Comparison of ENCODE assay signal across 16 mouse cellular contexts in the genomic region with DNA sequence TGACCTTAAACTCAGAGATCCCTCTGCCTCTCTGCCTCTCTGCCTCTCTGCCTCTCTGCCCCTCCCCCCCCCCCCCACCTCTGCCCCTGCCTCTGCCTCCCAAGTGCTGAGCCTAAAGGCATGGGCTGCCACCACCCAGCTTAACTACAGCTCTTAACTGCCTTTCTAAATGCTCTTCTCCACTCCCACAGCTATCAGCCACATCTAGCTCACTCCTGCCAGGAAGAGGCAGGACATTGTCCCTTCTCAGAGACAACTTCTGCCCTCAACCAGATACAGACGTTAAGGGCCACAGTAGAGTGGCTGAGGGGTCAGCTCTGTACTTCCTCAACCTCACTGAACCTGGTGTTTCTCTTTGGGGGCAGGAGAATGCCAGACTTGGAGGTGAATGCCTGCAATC. TPM values are rescaled to one million over a fixed set of nuclear protein-coding genes. Genes with fewer than 3 reads are reported as not detected.
A peak's percentile ranks its signal among the peaks of the same experiment; 100 is the strongest.
DNase-seq lines count a peak whose midpoint lies in the region; ATAC-seq and TF ChIP-seq lines count a peak whose summit lies in the region.
"Had no signal": no experiment of that assay in that cellular context is flagged by ENCODE, and none has a peak within 500 bp of the region (broad histone marks: within the 10 kb centered on the region; RNA-seq: fewer than 3 reads in every experiment).

No protein-coding gene starts in this region.

- H3K27me3 ChIP-seq in kidney, adult 2 months (replicated peaks; ENCODE audit: control insufficient read depth, insufficient read depth, low read length) = no peaks in the 10 kb centered on the region
- no peaks in the 10 kb centered on the region for H3K27me3 ChIP-seq in intestine, embryonic 16.5 days (replicated peaks; ENCODE audit: control insufficient read depth, insufficient read depth, low read length)
- H3K27me3 ChIP-seq in stomach, embryonic 16.5 days (ENCODE audit: control insufficient read depth, insufficient read depth, low read length) = no peaks in the 10 kb centered on the region
- H3K27me3 ChIP-seq in forebrain, embryonic 12.5 days = no peaks in the 10 kb centered on the region; the same call in 1 of the 2 replicates
- H3K27me3 ChIP-seq: forebrain, embryonic 15.5 days; lung, embryonic 15.5 days had no signal

- H3K4me2 ChIP-seq in intestine, embryonic 16.5 days (ENCODE audit: low read depth, low read length) = peak overlapping the region; percentile 42
- no peak overlapping the region; the same call in 1 of the 2 replicates for H3K4me2 ChIP-seq in stomach, embryonic 16.5 days (ENCODE audit: low read depth, low read length)
- no peak overlapping the region for H3K4me2 ChIP-seq in forebrain, embryonic 12.5 days
- H3K4me2 ChIP-seq: forebrain, embryonic 15.5 days; lung, embryonic 15.5 days; midbrain, embryonic 11.5 days had no signal

- no peaks in the 10 kb centered on the region for H3K9me3 ChIP-seq in intestine, embryonic 16.5 days (ENCODE audit: control insufficient read depth, low read length)
- H3K9me3 ChIP-seq in stomach, embryonic 16.5 days (replicated peaks; ENCODE audit: control insufficient read depth, low read length) = no peaks in the 10 kb centered on the region
- H3K9me3 ChIP-seq in forebrain, embryonic 12.5 days = no peaks in the 10 kb centered on the region
- H3K9me3 ChIP-seq: forebrain, embryonic 15.5 days; lung, embryonic 15.5 days had no signal

- ATAC-seq in intestine, embryonic 16.5 days = peak; percentile 10
- ATAC-seq in stomach, embryonic 16.5 days (ENCODE audit: insufficient read depth, low FRiP score) = no peak
- ATAC-seq in forebrain, embryonic 12.5 days (ENCODE audit: low FRiP score) = no peak
- ATAC-seq: forebrain, embryonic 15.5 days; hindbrain, embryonic 16.5 days had no signal

- peaks cover 3% of the 10 kb centered on the region; the same call in 1 of the 2 replicates for H3K4me1 ChIP-seq in kidney, adult 2 months (ENCODE audit: control insufficient read depth, insufficient read depth, low read length)
- peaks cover 19% of the 10 kb centered on the region for H3K4me1 ChIP-seq in intestine, embryonic 16.5 days (ENCODE audit: control insufficient read depth, insufficient read depth, low read length)
- peaks cover 7% of the 10 kb centered on the region for H3K4me1 ChIP-seq in stomach, embryonic 16.5 days (ENCODE audit: control insufficient read depth, insufficient read depth, low read length)
- no peaks in the 10 kb centered on the region for H3K4me1 ChIP-seq in forebrain, embryonic 12.5 days
- H3K4me1 ChIP-seq: lung, embryonic 15.5 days had no signal

- peak overlapping the region; percentile 58 for H3K27ac ChIP-seq in kidney, adult 2 months (ENCODE audit: insufficient read depth, low read depth, low read length)
- peak overlapping the region; percentile 89 for H3K27ac ChIP-seq in intestine, embryonic 16.5 days (ENCODE audit: low read length)
- peak overlapping the region; percentile 71; the same call in 1 of the 2 replicates for H3K27ac ChIP-seq in stomach, embryonic 16.5 days (ENCODE audit: low read length)
- no peak overlapping the region for H3K27ac ChIP-seq in forebrain, embryonic 12.5 days
- H3K27ac ChIP-seq: forebrain, embryonic 15.5 days; left cerebral cortex, adult 2 months; lung, embryonic 15.5 days; macrophage had no signal

- TF ChIP-seq POLR2A in kidney, adult 2 months (IDR thresholded peaks at IDR 0.05; ENCODE audit: low read depth, low read length) = no peak

- intact Hi-C loops in gastrocnemius, postnatal 36 days (cut with DNase I) = loop anchor here (10.0 kb wide), 1 partner anchor 374 kb away; the partner anchor contains the start of gene Ahcyl1

- H3K4me3 ChIP-seq in kidney, adult 2 months (ENCODE audit: insufficient read depth, low read depth, low read length) = 0 out of 2 replicates have a peak overlapping the region, but pooled peaks have one; percentile 5
- peak overlapping the region; percentile 15 for H3K4me3 ChIP-seq in intestine, embryonic 16.5 days (ENCODE audit: low read length)
- no peak overlapping the region for H3K4me3 ChIP-seq in stomach, embryonic 16.5 days (replicated peaks; ENCODE audit: low read length)
- H3K4me3 ChIP-seq in forebrain, embryonic 12.5 days (replicated peaks) = no peak overlapping the region
- H3K4me3 ChIP-seq: erythroblast, embryonic 14.5 days; forebrain, embryonic 15.5 days; left cerebral cortex, adult 2 months; lung, embryonic 15.5 days had no signal

- peak; percentile 23 for DNase-seq in kidney, adult 2 months
- DNase-seq in kidney, postnatal 25 days = no peak
- peak; percentile 45 for DNase-seq in ZHBTc4 (ENCODE audit: low read depth, low spot score)
- no peak for DNase-seq in gastrocnemius, postnatal 36 days
- DNase-seq: cerebellum, adult 11 months; thymus, adult 2 months had no signal

- WGBS in kidney, adult 2 months = 10% methylated on average over 1 of the region's 1 CpGs
- WGBS in intestine, embryonic 16.5 days = 13% methylated on average over 1 of the region's 1 CpGs
- WGBS in stomach, embryonic 16.5 days = 21% methylated on average over 1 of the region's 1 CpGs
- WGBS in forebrain, embryonic 12.5 days = 50% methylated on average over 1 of the region's 1 CpGs

- peak overlapping the region; percentile 57; the same call in 1 of the 2 replicates for H3K9ac ChIP-seq in intestine, embryonic 16.5 days (ENCODE audit: low read depth, low read length)
- peak overlapping the region; percentile 26; the same call in 1 of the 2 replicates for H3K9ac ChIP-seq in stomach, embryonic 16.5 days (ENCODE audit: low read length)
- H3K9ac ChIP-seq in forebrain, embryonic 12.5 days = no peak overlapping the region
- H3K9ac ChIP-seq: forebrain, embryonic 15.5 days; lung, embryonic 15.5 days had no signal

- TF ChIP-seq CTCF in kidney, adult 2 months (conservative IDR thresholded peaks at IDR 0.05; ENCODE audit: insufficient read depth, insufficient read length, low read depth, low read length) = no peak

- H3K36me3 ChIP-seq in kidney, adult 2 months (ENCODE audit: control insufficient read depth, insufficient read depth, low read length) = no peaks in the 10 kb centered on the region
- H3K36me3 ChIP-seq in intestine, embryonic 16.5 days (ENCODE audit: control insufficient read depth, insufficient read depth, low read length) = 0 out of 2 replicates have a peak, but pooled peaks cover under 1% of the 10 kb centered on the region
- no peaks in the 10 kb centered on the region for H3K36me3 ChIP-seq in stomach, embryonic 16.5 days (ENCODE audit: control insufficient read depth, insufficient read depth, low read length)
- H3K36me3 ChIP-seq in forebrain, embryonic 12.5 days (replicated peaks) = 0 out of 2 replicates have a peak, but pooled peaks cover 2% of the 10 kb centered on the region
- H3K36me3 ChIP-seq: forebrain, embryonic 15.5 days; lung, embryonic 15.5 days had no signal

RNA-seq across cellular contexts. Expression of gene Ampd2, which starts 17.6 kb away (rescaled TPM):
- 59.0 and 86.6 TPM in 2 replicates for polyA plus RNA-seq in kidney, adult 2 months (2012; rRNA removed)
- 46.9 and 48.9 TPM in 2 replicates for polyA plus RNA-seq in intestine, embryonic 16.5 days (2015; fragmentation: Nextera tagmentation; extraction: Ambion mirVana)
- polyA plus RNA-seq in stomach, embryonic 16.5 days (2015; fragmentation: Nextera tagmentation; extraction: Ambion mirVana) = 49.8 and 51.9 TPM in 2 replicates
- total RNA-seq in gastrocnemius, postnatal 36 days (2021) = 1 to 10 TPM; 3.8 TPM
- polyA plus RNA-seq in forebrain, embryonic 12.5 days (2016; fragmentation: Nextera tagmentation; extraction: Ambion mirVana) = 47.3 and 50.5 TPM in 2 replicates

RNA-seq across cellular contexts. Expression of gene Gnat2, which starts 23.8 kb away (rescaled TPM):
- polyA plus RNA-seq in kidney, adult 2 months (2012; rRNA removed) = 0.61 TPM in 2 replicates
- polyA plus RNA-seq in intestine, embryonic 16.5 days (2015; fragmentation: Nextera tagmentation; extraction: Ambion mirVana) = 1.9 and 2.7 TPM in 2 replicates
- polyA plus RNA-seq in stomach, embryonic 16.5 days (2015; fragmentation: Nextera tagmentation; extraction: Ambion mirVana) = 1.3 TPM in 2 replicates
- under 1 TPM; 0.25 to 0.28 TPM for total RNA-seq in gastrocnemius, postnatal 36 days (2021)
- 0.44 and 0.86 TPM in 2 replicates for polyA plus RNA-seq in forebrain, embryonic 12.5 days (2016; fragmentation: Nextera tagmentation; extraction: Ambion mirVana)
- total RNA-seq: left cerebral cortex, adult 2 months had no signal
- polyA plus RNA-seq: macrophage had no signal

RNA-seq across cellular contexts. Expression of gene Gstm4, which starts 24.1 kb away (rescaled TPM):
- polyA plus RNA-seq in kidney, adult 2 months (2012; rRNA removed) = 23.4 and 23.9 TPM in 2 replicates
- polyA plus RNA-seq in intestine, embryonic 16.5 days (2015; fragmentation: Nextera tagmentation; extraction: Ambion mirVana) = 47.9 and 49.2 TPM in 2 replicates
- polyA plus RNA-seq in stomach, embryonic 16.5 days (2015; fragmentation: Nextera tagmentation; extraction: Ambion mirVana) = 26.5 and 29.6 TPM in 2 replicates
- 10 to 100 TPM; 11.3 to 13.5 TPM for total RNA-seq in gastrocnemius, postnatal 36 days (2021)
- polyA plus RNA-seq in forebrain, embryonic 12.5 days (2016; fragmentation: Nextera tagmentation; extraction: Ambion mirVana) = 11.3 and 12.2 TPM in 2 replicates

RNA-seq across cellular contexts. Expression of gene Gstm1, which starts 51.1 kb away (rescaled TPM):
- 1,515 and 1,697 TPM in 2 replicates for polyA plus RNA-seq in kidney, adult 2 months (2012; rRNA removed)
- polyA plus RNA-seq in intestine, embryonic 16.5 days (2015; fragmentation: Nextera tagmentation; extraction: Ambion mirVana) = 327 and 376 TPM in 2 replicates
- polyA plus RNA-seq in stomach, embryonic 16.5 days (2015; fragmentation: Nextera tagmentation; extraction: Ambion mirVana) = 513 and 679 TPM in 2 replicates
- 100 to 1,000 TPM; 138 to 202 TPM for total RNA-seq in gastrocnemius, postnatal 36 days (2021)
- 23.7 and 29.7 TPM in 2 replicates for polyA plus RNA-seq in forebrain, embryonic 12.5 days (2016; fragmentation: Nextera tagmentation; extraction: Ambion mirVana)

Comparison
In these comparisons a context has a peak if more than half of its experiments do, and no peak if none do; other contexts are left out.
1. DNase-seq: peak in kidney, adult 2 months (single experiment) and ZHBTc4 (single experiment); none in kidney, postnatal 25 days (0 of 2) and gastrocnemius, postnatal 36 days (0 of 2).
2. H3K4me3 ChIP-seq: peak in kidney, adult 2 months (single experiment) and intestine, embryonic 16.5 days (single experiment); none in stomach, embryonic 16.5 days (single experiment) and forebrain, embryonic 12.5 days (single experiment).